Mouse (Mus musculus) heart, embryonic 12.5 days (tissue): ENCODE data around the gene Mdga1. TPM values are rescaled to one million over a fixed set of nuclear protein-coding genes. Genes with fewer than 3 reads are reported as not detected.
A peak's percentile ranks its signal among the peaks of the same experiment; 100 is the strongest.

ENCODE experiments used
- ATAC-seq: fragments of 200-750 bp; cut with Nextera tagmentation; 2 replicates; pipeline ENCODE4 v1.8.0; 2017; ENCODE audit warnings: moderate TSS enrichment, moderate library complexity; ENCODE audit not compliant: insufficient number of reproducible peaks, low FRiP score
- H3K27ac ChIP-seq: fragments of 300-500 bp; sonication (generic); 2 replicates; pipeline ENCODE4 v1.5.1; 2016; ENCODE audit warnings: mild to moderate bottlenecking, moderate library complexity; ENCODE audit not compliant: poor library complexity, severe bottlenecking
- H3K27me3 ChIP-seq: fragments of 300-500 bp; sonication (generic); replicated peaks from 2 replicates; pipeline ENCODE4 v1.6.1; 2016; ENCODE audit warnings: mild to moderate bottlenecking, moderate library complexity
- H3K36me3 ChIP-seq: fragments of 300-500 bp; sonication (generic); 2 replicates; pipeline ENCODE4 v1.6.1; 2016; ENCODE audit warnings: mild to moderate bottlenecking, moderate library complexity
- H3K4me1 ChIP-seq: fragments of 300-500 bp; sonication (generic); replicated peaks from 2 replicates; pipeline ENCODE4 v1.6.1; 2016; ENCODE audit warnings: mild to moderate bottlenecking
- H3K4me2 ChIP-seq: fragments of 300-500 bp; sonication (generic); 2 replicates; pipeline ENCODE4 v1.6.1; 2016; ENCODE audit warnings: mild to moderate bottlenecking, moderate library complexity
- H3K4me3 ChIP-seq: fragments of 300-500 bp; sonication (generic); 2 replicates; pipeline ENCODE4 v1.5.1; 2016; ENCODE audit warnings: mild to moderate bottlenecking
- H3K9ac ChIP-seq: fragments of 300-500 bp; sonication (generic); 2 replicates; pipeline ENCODE4 v1.6.1; 2016; ENCODE audit warnings: mild to moderate bottlenecking, moderate library complexity
- H3K9me3 ChIP-seq: fragments of 300-500 bp; sonication (generic); replicated peaks from 2 replicates; pipeline ENCODE4 v1.6.1; 2016; ENCODE audit warnings: mild to moderate bottlenecking, moderate library complexity
- WGBS: fragments of 180-500 bp; shearing (Covaris S2); methylation state at CpG from one replicate; pipeline ENCODE4 v1.1.7; 2016; 5-methylcytosine and 5-hydroxymethylcytosine counted together
- polyA plus RNA-seq: library from polyadenylated mRNA; unstranded; fragments of >200 nt; fragmentation: Nextera tagmentation; extraction: Ambion mirVana; gene quantifications from 2 replicates; pipeline ENCODE4 v1.2.1, GENCODE M21; 2016

Mdga1 gene
- polyA plus RNA-seq, 1 experiment from 2014 or later: 3.9 TPM

DNA sequence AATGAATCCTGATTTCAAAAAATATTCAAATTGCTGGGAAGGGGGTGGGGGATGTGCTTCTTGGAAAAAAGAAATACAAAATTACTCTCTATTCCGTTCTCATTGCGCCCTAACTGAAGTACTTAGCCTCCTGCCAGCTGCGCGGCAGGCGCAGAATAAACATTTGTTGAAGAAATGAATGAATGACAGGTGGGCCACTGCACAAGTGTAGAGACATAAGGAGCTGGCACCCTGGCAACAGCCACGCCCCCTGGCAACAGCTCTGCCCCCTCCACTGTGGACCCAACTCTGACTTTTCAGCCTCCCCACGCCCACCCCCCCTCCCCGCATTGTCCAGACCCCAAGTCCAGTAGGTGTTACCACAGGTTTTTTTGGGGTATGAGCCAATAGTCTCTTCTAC, 19.3 kb downstream of the Mdga1 start:
- Histone ChIP-seq H3K27ac (no peak overlapping the region), H3K4me2 (no peak overlapping the region), H3K9ac (no peak overlapping the region), H3K4me1 (peaks cover 13% of the 10 kb centered on the region), H3K36me3 (no peaks in the 10 kb centered on the region), H3K27me3 (peaks cover 9% of the 10 kb centered on the region; the same call in 1 of the 2 replicates), H3K4me3 (no peak overlapping the region), H3K9me3 (no peaks in the 10 kb centered on the region)
- 84% methylated on average over 8 of the region's 8 CpGs for WGBS
- no peak for ATAC-seq

DNA sequence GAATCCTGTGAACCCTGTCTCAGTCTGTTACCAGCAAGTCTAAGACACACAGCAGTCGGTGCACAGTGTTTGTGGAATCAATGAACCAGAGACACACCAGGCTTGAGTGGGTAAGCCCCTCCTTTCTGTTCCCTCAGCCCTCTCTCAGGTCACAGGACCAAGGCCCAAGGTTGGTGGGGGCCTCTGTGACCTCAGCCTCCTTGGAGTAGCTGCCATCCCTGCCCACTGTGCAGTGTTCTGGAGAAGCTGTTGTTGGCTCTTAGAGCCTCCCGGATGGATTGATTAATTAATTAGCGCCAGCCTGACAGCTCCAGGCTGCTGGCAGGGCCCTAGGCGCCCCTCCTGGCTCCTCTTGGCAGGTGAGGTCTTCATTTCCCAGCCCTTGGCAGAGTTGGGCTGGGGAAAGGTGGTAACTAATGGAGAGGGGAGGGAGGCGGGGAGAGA, 22.6 kb downstream of the Mdga1 start:
- Histone ChIP-seq H3K9me3 (no peaks in the 10 kb centered on the region), H3K27me3 (peaks cover 9% of the 10 kb centered on the region; the same call in 1 of the 2 replicates), H3K4me1 (peaks cover 18% of the 10 kb centered on the region), H3K4me3 (no peak overlapping the region), H3K4me2 (no peak overlapping the region), H3K36me3 (no peaks in the 10 kb centered on the region), H3K9ac (no peak overlapping the region), H3K27ac (no peak overlapping the region)
- ATAC-seq: no peak
- 66% methylated on average over 5 of the region's 5 CpGs for WGBS

DNA sequence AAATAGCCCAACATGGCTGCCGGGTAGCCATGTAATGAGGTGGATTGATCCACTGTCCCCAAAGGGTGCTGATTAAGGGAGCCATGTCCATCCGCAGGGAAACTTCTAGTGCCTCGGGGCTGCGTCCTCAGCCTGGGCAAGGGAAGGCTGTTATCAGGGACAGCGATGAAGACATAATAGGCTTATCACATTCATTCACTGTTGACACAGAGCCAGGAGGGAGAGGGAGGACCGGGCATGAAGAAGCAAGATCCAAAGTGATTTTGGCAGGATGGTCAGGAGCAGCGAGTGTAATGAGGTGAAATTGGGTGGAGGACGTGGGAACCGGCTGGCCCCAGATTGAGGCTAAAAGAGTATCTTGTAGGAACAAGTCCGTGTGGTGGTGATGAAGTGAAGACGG, 25.5 kb downstream of the Mdga1 start:
- H3K9me3 ChIP-seq: no peaks in the 10 kb centered on the region
- peaks cover 9% of the 10 kb centered on the region; the same call in 1 of the 2 replicates for H3K27me3 ChIP-seq
- ATAC-seq: no peak
- H3K4me3 ChIP-seq: no peak overlapping the region
- 33% methylated on average over 11 of the region's 11 CpGs for WGBS
- H3K9ac ChIP-seq: no peak overlapping the region
- H3K36me3 ChIP-seq: no peaks in the 10 kb centered on the region
- peaks cover 14% of the 10 kb centered on the region for H3K4me1 ChIP-seq
- H3K4me2 ChIP-seq: no peak overlapping the region
- H3K27ac ChIP-seq: no peak overlapping the region

DNA sequence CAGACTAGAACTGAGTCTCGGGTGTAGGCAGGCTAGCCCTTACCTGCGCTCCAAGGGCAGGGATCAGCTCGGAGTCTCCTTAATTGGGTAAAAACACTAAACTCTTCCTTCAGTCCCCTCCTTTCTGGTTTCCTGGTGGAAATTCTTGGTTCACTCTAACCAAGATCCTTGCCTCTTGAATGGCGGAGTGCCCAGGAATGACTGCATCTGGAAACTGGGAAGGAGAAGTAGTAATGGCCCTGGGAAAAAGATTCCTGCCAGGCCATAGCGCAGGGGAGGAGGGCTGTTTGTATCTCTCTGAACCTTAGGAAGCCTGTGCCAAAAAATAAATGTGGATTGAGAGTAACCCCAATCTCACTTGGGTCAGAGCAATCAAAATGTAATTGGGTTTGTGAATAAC, 30.9 kb downstream of the Mdga1 start:
- Histone ChIP-seq H3K4me2 (no peak overlapping the region), H3K4me3 (no peak overlapping the region), H3K4me1 (no peaks in the 10 kb centered on the region), H3K9ac (no peak overlapping the region), H3K27ac (no peak overlapping the region), H3K9me3 (no peaks in the 10 kb centered on the region; the same call in 1 of the 2 replicates), H3K27me3 (no peaks in the 10 kb centered on the region), H3K36me3 (no peaks in the 10 kb centered on the region)
- ATAC-seq: no peak
- 88% methylated on average over 5 of the region's 5 CpGs for WGBS

DNA sequence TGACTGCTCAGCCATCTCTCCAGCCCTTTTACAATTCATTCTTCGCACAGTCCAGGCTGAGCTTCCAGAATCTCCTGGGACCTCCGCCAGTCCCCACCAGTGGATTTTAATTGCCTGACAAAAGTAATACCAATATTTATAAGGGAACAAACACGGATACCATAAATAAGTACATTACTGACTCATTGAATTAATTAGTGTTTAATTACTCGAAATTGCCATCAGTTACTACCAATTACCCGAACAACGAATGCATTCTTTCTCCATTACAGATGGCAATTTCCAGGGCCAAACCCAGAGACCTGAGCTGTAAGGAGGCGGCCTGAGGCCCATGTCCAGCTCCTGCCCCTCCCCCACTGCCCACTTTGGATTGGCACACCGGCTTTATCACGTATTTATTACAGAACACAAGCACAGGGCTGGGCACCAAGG, 32.5 kb downstream of the Mdga1 start:
- H3K4me1 ChIP-seq: no peaks in the 10 kb centered on the region
- WGBS: 79% methylated on average over 9 of the region's 9 CpGs
- no peak overlapping the region for H3K9ac ChIP-seq
- H3K36me3 ChIP-seq: no peaks in the 10 kb centered on the region
- no peak overlapping the region for H3K4me3 ChIP-seq
- no peak overlapping the region for H3K27ac ChIP-seq
- H3K4me2 ChIP-seq: no peak overlapping the region
- 0 out of 2 replicates have a peak, but pooled peaks cover 2% of the 10 kb centered on the region for H3K27me3 ChIP-seq
- no peaks in the 10 kb centered on the region; the same call in 1 of the 2 replicates for H3K9me3 ChIP-seq
- ATAC-seq: no peak

DNA sequence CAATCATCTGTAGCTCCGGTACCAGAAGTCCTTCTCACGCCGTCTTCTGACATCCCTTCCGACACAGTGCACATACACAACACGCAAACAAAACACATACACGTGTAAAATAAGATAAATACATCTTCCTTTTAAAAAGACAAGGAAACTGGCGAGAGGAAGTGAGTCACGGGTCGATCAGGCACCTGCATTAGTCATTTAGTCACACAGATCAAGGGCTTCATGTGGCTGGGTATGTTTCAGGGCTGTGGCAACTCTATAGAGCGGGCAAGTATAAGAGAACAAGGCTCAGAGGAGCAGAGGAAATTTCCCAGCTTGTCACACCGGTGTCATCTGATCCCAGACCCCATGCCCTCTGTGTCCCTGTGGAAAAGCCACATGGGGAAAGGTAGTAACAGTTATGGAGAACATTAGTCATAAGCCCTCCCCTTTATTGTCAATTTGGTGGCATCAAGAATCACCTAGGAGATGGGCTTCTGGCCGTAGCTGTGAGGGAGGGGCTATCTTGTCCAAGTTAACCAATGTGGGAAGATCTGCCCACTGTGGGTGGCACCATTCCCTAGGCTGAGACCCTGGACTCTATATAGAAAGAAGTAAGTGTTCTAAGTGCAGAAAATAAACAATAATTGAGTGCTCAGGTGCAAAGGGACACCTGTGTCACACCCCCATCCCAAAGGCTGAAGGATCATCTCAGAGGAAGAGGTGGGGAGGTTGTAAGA, 35.6 kb downstream of the Mdga1 start:
- Histone ChIP-seq H3K27ac (no peak overlapping the region), H3K9me3 (no peaks in the 10 kb centered on the region; the same call in 1 of the 2 replicates), H3K36me3 (no peaks in the 10 kb centered on the region), H3K4me2 (no peak overlapping the region), H3K4me3 (no peak overlapping the region), H3K4me1 (0 out of 2 replicates have a peak, but pooled peaks cover 2% of the 10 kb centered on the region), H3K27me3 (peaks cover 17% of the 10 kb centered on the region), H3K9ac (no peak overlapping the region)
- no peak for ATAC-seq
- WGBS: 78% methylated on average over 12 of the region's 12 CpGs

DNA sequence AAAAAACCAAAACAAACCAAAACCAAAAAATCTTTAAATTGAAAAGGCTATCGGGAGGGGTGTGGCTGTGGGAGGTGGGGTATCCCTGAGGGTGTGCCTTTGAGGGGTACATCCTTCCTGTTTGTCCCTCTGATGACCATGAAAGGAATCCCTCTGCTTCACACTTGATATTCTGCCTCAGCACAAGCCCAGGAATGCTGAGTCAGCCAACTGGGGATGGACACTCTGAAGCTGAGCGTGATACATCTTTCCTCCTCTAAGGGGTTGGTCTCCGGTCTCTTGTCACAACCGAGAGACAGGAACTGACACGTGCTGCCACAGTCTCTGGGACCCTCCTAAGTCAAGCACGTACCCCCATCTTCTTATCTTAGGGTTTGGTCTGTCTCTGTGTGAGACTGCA, 37.1 kb downstream of the Mdga1 start:
- WGBS: 76% methylated on average over 6 of the region's 6 CpGs
- ATAC-seq: no peak

DNA sequence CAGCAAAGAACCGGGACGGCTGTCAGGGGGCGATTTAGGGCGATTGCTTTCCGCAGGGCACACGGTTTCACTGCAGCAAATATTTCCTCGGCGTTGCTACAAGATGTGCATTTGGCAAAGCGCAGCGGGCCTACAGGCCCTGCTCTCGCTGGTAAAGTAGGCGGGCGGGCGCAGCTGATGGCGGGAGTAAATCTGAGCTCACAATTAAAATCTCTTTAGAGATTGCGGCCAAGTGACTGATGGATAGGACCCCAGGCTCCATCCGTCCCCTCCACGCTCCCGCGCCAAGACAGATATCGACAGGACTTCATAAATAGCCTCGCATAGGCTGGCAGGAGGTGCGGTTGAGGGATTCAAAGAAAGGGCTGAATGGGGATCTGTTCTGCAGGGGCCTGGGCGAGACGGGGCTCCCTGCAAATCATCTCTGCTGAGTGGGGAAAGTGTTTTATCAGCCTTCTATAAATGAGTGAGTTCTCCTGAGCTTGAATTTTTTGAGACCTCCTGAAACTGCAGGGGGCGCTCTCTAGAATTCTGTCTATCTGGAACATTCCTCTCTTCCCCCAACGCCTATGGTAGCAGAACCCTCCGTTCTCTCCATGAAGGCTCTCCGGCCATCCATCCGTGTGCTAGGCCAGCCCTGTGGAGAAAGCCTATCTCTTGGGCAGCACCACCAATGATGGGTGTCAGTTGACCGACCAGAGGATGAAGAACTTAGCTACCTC, 38.5 kb downstream of the Mdga1 start:
- peaks cover 11% of the 10 kb centered on the region for H3K4me1 ChIP-seq
- no peak overlapping the region for H3K4me2 ChIP-seq
- WGBS: 77% methylated on average over 31 of the region's 31 CpGs
- H3K27me3 ChIP-seq: peaks cover 17% of the 10 kb centered on the region
- H3K4me3 ChIP-seq: no peak overlapping the region
- H3K9ac ChIP-seq: no peak overlapping the region
- no peaks in the 10 kb centered on the region; the same call in 1 of the 2 replicates for H3K9me3 ChIP-seq
- ATAC-seq: no peak
- H3K36me3 ChIP-seq: no peaks in the 10 kb centered on the region
- no peak overlapping the region for H3K27ac ChIP-seq

More for the DNA sequence above, 37.1 kb downstream of the Mdga1 start:
- no peak overlapping the region for H3K4me3 ChIP-seq
- peaks cover 11% of the 10 kb centered on the region for H3K4me1 ChIP-seq
- no peaks in the 10 kb centered on the region for H3K36me3 ChIP-seq
- no peak overlapping the region for H3K9ac ChIP-seq
- no peak overlapping the region for H3K4me2 ChIP-seq
- H3K9me3 ChIP-seq: no peaks in the 10 kb centered on the region; the same call in 1 of the 2 replicates
- H3K27me3 ChIP-seq: peaks cover 17% of the 10 kb centered on the region
- H3K27ac ChIP-seq: no peak overlapping the region

DNA sequence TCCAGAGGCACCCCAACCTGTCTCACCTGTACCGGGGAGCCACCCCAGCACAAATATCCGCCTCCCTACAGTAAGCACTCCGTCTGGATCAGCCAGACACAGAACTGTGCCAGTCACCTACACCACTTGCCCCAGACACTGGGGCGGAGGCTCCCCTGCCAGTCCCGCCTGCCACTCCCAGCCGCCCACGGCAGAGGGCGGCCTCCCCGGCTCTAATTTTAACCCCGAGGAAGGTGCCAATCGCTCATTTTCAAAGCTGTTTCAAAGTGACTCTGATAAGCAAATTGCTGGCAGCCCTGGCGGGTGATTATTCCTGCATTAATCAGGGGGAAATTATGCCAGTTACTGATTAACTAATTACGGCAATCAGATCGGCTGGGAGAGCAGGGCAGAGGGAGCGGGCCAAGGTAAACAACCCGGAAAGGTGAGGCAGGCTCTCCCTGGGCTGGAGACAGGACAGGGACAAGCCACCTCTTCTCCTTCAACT, 41.1 kb downstream of the Mdga1 start:
- 22% methylated on average over 16 of the region's 16 CpGs for WGBS
- no peak for ATAC-seq
- no peak overlapping the region for H3K9ac ChIP-seq

DNA sequence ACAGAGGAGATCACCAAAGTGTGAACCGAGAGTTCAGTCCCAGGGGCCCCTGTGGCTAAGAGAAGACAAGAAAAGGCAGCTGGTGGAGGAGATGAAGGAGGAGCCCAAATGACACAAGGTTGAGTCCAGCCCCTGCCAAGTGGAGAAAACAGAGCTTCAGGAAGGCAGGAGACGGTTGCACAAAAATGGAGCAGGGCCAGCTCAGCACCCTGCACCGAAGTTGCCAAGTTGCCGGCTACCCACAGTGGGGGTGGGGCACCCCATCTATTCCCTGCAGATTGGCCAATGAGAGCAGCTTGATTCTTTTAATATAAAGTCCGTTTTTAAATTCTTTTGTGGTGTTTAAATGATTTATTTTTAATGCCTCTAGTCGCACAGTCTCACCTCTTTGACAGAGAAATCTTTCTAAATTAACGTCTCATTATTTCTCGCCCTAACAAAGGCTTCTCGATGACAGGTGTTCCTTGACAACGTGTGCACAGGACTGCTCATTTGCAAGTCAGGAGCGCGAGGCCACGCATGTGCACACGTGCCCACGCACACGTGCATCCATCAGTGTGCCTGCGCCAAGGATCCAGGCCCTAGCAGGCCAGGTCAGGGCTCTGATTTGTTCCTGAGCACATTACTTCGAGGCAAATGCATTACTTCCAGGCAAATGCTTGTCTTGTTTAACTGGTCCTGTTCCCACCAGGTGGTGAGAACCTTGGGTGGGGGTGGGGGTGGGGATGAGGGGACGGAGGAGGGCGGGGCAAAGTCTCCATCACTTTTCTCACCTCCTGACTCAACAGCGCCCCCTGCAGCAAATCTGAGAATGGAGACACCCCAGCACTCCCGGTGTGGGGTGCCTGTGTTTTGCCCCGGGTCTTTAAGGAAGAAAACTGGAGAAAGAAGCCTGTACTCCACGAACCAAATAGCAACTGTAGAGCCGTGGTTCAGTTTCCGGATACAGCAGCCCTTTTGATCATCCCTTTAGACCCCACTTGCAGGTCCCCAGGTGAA, 44.0 kb downstream of the Mdga1 start:
- no peak for ATAC-seq
- no peak overlapping the region for H3K9ac ChIP-seq
- H3K9me3 ChIP-seq: no peaks in the 10 kb centered on the region
- no peak overlapping the region for H3K4me2 ChIP-seq
- H3K36me3 ChIP-seq: no peaks in the 10 kb centered on the region
- 61% methylated on average over 26 of the region's 26 CpGs for WGBS
- peaks cover 12% of the 10 kb centered on the region for H3K27me3 ChIP-seq
- H3K27ac ChIP-seq: no peak overlapping the region
- H3K4me3 ChIP-seq: no peak overlapping the region
- H3K4me1 ChIP-seq: peaks cover 16% of the 10 kb centered on the region

More for the DNA sequence above, 41.1 kb downstream of the Mdga1 start:
- Histone ChIP-seq H3K27me3 (peaks cover 17% of the 10 kb centered on the region), H3K4me1 (peaks cover 11% of the 10 kb centered on the region), H3K9me3 (no peaks in the 10 kb centered on the region), H3K36me3 (no peaks in the 10 kb centered on the region), H3K4me2 (peak overlapping the region; percentile 40), H3K4me3 (no peak overlapping the region; the same call in 1 of the 2 replicates), H3K27ac (no peak overlapping the region)
